Comparison of ENCODE assay signal across 13 mouse cellular contexts in genomic region chr5:96331048-96331737, GRCm38 (mm10). TPM values are rescaled to one million over a fixed set of nuclear protein-coding genes. Genes with fewer than 3 reads are reported as not detected.
A peak's percentile ranks its signal among the peaks of the same experiment; 100 is the strongest.
DNase-seq lines count a peak whose midpoint lies in the region; ATAC-seq lines count a peak whose summit lies in the region.
"Had no signal": no experiment of that assay in that cellular context is flagged by ENCODE, and none has a peak within 500 bp of the region (broad histone marks: within the 10 kb centered on the region; RNA-seq: fewer than 3 reads in every experiment).

No protein-coding gene starts in this region.

- ATAC-seq in cerebellum, adult (ENCODE audit: insufficient number of reproducible peaks, low FRiP score, low TSS enrichment) = no peak
- ATAC-seq: hindbrain, postnatal 0 days had no signal

- intact Hi-C loops in left cerebral cortex, postnatal 14 days (cut with DNase I) = loop anchor here (5.0 kb wide), 1 partner anchor 436 kb away; no protein-coding TSS in a partner anchor

- peak; percentile 4 for DNase-seq in adrenal gland, adult 8-10 months
- no peak for DNase-seq in adrenal gland, adult 18-20 months (ENCODE audit: low spot score in 2 of 2)
- peak; percentile 39 for DNase-seq in adrenal gland, postnatal 10 days
- peak; percentile 38 for DNase-seq in kidney, adult 11 months
- DNase-seq in kidney, postnatal 36 days = peak; percentile 41 to 55
- DNase-seq in left cerebral cortex, postnatal 14 days (ENCODE audit: low spot score in 2 of 2) = no peak
- no peak for DNase-seq in spleen, adult 18-20 months
- DNase-seq: embryo, embryonic 11 days; gastrocnemius, postnatal 14 days; lung, postnatal 4 days; thymus, adult 18-20 months had no signal

RNA-seq across cellular contexts. Expression of gene Fras1, which starts 42.6 kb away (rescaled TPM):
- 1 to 10 TPM; 1.3 to 4.1 (median 2.1) TPM for total RNA-seq in adrenal gland, adult 8-10 months (2022)
- 1 to 10 TPM; 1.2 to 1.9 TPM for total RNA-seq in adrenal gland, adult 18-20 months (2021)
- total RNA-seq in adrenal gland, postnatal 10 days (2021) = 1 to 10 TPM; 3.9 to 8.9 TPM
- 10 to 100 TPM; 20.2 to 20.8 TPM for total RNA-seq in left cerebral cortex, postnatal 14 days (2021)

Comparison
In these comparisons a context has a peak if more than half of its experiments do, and no peak if none do; other contexts are left out.
1. DNase-seq: peak in adrenal gland, adult 8-10 months (single experiment), adrenal gland, postnatal 10 days (single experiment), kidney, adult 11 months (single experiment) and kidney, postnatal 36 days (2 of 2); none in adrenal gland, adult 18-20 months (0 of 2), left cerebral cortex, postnatal 14 days (0 of 2) and spleen, adult 18-20 months (0 of 2).